Mouse (Mus musculus) 416B (cell line): ENCODE results near the gene 4921504E06Rik.

Experiments used
- DNase-seq: peaks from one replicate; pipeline ENCODE4 v3.0.0; 2011; ENCODE audit warnings: low read depth

Gene 4921504E06Rik

GRCm38 (mm10) chr2:19553821-19554592, at the start of gene 4921504E06Rik:
4921504E06Rik (minus strand) TSS chr2:19553914.
- DNase-seq, result no peak

- DNase-seq, result no peak
Observed at GRCm38 (mm10) chr2:19601386-19601925, 47.7 kb upstream of the 4921504E06Rik start.

DNA sequence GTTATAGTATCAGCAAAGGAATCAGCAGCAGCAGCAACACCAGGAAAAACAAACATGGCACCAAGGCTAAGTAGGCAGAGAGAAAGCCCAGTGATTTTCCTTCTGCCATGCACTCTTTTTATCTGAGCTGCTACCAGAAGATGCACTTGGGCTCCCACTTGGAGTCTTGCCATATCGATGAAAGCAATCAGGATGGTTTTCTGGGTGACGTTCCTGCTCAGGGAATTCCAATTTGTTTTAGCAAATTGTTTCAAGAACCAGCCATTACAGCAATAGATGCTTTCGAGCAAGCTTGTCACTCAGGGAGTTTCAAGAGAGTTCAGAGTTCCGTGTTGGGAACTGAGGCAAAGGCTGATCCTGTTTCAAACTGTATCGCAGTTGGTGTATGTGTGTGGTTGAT, 47.1 kb upstream of the 4921504E06Rik start:
- DNase-seq, result no peak

DNA sequence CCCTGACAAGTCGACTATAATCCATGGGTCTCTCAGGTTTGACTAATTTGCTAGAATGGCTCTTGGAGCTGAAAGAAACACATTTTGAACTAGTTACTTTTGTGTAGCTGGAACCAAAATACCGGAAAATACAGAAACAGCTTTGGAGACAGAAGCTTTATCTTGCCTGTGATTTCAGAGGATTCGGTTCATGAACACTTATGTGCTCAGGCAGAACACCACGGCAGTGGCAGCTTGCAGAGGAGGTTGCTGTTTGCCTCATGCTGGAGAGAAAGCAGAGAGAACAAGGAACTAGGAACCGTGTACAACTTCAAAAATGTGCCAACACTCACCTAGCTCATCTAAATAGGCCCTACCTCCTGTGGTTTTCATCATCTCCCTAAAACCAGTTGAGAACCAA, 46.1 kb upstream of the 4921504E06Rik start:
- DNase-seq, result no peak

GRCm38 (mm10) chr2:19596988-19597387, 43.3 kb upstream of the 4921504E06Rik start:
- no peak for DNase-seq

GRCm38 (mm10) chr2:19596426-19596825, 42.7 kb upstream of the 4921504E06Rik start:
- DNase-seq, result no peak

DNA sequence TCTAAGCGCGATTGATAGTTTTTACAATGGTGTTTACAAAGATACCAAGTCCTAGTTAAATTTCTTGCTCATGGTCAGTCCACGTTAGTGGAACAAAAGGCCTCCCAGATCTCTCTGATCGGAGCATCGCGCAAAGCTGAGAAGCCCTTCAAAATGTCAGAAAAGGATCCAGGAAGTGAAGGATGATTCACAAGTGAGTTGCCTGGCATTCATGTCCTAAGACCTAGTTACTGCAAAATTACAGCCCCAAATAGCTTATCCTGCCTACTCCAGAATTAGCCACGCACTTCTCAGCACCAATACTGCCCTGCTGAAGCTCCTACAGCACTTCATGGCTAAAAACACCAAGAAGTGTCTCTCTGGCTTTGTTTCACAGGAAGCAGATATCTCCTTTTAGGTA, 41.1 kb upstream of the 4921504E06Rik start:
- no peak for DNase-seq

- DNase-seq, result no peak
Observed at GRCm38 (mm10) chr2:19579846-19580245, 26.1 kb upstream of the 4921504E06Rik start.

DNA sequence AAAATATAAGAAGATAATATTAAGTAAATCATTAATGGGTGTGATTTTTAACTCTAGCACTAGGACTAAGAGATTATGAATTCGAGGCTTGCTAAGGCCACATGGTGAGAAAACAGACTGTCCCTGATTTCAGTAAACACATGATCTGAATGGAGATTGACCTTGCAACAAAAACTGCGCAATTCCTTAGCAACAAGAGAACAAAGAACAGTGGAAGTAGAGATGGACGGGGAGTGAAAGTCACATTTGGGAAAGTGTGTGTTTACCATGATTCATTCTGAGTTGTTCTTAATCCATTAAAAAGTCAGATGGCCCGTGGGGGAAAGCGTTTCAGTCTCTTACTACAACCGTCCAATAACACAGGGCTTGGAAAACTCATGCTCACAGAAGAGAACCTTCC, 25.5 kb upstream of the 4921504E06Rik start:
- DNase-seq, result no peak

DNA sequence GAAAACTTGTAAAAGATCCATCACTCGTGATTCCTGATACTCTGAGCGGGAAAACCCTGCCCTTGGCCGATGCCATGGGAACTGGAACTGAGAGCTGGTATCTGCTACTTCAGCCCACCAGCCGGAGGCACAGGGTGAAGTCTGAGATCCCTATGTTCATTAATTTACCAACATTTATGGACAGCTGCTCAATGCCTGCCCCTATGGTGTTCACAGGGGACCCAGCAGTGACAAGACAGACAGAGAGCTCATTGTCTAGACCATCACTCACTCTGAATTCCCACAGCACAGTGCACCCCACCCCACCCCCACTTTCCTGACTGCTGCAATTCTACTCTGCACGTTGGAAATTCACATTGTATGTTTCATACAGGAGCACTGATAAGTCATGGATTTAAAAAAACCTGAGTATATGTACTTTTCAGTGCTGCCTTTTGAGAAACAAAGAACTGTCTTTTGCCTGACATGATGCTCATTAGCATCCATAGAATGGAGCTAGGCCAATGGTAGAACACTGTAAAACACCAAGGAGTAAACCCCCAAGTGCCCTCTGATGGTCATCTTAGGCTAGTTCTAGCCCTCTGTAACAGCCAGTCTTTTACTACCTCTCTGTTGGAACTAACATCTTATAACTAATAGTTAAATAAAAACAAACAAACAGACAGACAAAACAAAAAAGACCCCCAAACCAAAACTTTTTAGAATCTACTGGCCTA, 8.6 kb upstream of the 4921504E06Rik start:
- no peak for DNase-seq

DNA sequence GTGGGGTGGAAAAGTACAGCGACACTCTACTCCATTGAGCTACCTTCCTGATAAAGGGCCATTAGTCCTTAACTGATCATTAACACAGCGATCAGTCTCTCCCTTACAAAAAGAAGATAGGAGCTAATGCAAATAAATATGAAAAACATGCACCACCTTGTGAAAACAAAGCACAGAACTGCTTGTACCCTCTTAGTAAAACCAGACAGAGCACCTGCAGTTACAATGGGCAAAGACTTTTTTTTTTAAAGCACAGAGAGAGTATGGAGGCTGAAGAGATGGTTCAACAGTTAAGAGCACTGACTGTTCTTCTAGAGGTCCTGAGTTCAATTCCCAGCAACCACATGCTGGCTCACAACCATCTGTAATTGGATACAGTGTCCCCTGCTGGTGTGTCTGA, 6.9 kb upstream of the 4921504E06Rik start:
- DNase-seq, result no peak

DNA sequence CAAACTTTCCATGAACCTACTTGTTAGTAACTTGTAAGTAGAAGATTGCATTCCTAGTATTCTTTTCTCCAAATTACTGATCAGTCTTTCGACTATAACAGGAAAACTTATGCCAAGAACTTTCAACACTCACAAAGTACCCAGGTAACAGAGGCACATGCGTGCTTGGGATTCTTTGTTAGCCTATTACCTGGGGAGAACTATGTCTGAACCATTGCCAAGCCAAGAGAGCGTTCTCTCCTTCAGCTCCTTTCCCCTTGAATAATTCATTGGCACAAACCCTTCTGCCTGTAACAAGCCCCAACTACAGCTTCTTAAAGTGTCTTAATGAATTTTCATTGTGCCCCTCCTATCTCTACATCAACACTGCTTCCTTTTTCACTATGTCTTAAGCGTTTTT, 6.4 kb upstream of the 4921504E06Rik start:
- no peak for DNase-seq

DNA sequence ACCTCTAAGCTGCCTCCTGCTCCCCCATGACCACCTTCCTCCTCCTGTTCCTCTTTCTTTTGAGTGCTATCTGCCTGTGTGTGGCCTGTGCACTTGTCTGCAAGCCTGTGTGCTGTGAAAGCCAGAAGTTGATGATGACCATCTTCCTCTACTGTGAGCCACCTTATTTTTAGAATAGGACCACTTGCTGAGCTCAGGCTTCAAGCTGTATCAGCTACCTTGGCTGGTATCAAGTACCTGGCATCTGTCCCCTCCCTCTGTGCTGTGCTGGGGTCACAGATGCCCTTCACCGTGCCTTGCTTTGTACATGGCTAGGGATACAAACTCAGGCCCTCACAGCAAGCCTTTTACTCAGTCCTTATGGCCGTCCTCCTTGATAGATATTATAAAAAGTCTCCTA, 2.3 kb downstream of the 4921504E06Rik start:
- no peak for DNase-seq

- peak; percentile 5 for DNase-seq
Observed at GRCm38 (mm10) chr2:19540906-19541305, 12.8 kb downstream of the 4921504E06Rik start.

GRCm38 (mm10) chr2:19529428-19529827, 24.3 kb downstream of the 4921504E06Rik start:
- DNase-seq, result no peak

DNA sequence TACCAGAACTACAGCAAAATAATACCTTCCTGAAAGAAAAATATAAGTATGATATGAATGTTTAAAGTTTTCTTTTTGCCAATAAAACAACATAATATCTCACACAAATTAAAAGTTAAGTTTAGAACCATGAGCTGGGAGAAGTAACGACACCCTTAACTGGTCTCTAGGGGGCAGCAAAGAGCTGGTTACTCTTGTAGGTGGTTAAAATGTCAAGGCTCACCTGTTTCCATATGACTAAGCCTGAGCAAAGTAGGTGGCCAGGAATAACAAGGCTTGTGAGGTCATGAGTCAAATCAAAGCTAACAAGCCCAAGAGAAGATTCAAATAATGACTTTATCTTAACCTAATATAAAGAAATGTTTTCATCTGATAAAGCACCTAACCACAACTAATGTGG, 24.9 kb downstream of the 4921504E06Rik start:
- peak; percentile 57 for DNase-seq

DNA sequence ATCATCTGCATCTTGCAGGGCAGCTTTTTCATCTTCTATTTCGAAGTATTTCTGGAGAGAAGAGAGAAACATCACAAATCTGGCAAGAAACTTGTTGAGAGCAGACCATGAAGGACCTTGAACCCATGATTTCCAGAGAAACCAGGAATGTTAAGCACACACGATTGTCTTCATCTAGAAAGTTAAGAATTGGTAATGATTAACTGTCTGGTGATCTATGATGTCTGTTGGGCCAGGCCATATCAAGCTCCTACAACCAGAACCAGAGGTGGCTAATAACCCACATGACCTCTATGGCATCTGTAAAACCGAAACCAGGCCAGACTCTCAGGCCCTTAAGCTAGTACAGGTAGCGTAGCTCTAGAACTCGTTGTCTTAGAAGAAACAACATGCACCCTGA, 29.6 kb downstream of the 4921504E06Rik start:
- no peak for DNase-seq

- peak; percentile 4 for DNase-seq
Observed at GRCm38 (mm10) chr2:19521662-19522061, 32.1 kb downstream of the 4921504E06Rik start.

DNA sequence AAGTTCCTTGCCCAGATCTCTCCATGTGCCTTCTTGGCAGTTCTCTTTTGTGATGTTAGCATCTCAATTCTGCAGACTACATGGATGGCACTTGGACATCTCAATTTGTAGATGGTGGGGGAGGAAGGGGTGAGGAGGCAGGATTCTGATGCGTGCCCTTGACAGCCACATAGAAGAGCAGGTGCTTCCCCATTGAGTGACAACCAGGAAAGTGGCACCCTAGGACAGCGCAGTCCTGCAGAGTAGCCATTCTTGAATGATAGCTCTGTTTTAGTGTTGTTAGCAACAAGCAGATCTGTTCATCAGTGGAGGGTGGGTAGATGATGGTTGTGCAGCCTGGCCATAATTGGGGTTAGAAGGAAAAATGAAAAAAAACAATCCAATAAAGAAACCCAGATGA, 33.1 kb downstream of the 4921504E06Rik start:
- DNase-seq, result no peak

GRCm38 (mm10) chr2:19519768-19520167, 33.9 kb downstream of the 4921504E06Rik start:
- peak; percentile 41 for DNase-seq

DNA sequence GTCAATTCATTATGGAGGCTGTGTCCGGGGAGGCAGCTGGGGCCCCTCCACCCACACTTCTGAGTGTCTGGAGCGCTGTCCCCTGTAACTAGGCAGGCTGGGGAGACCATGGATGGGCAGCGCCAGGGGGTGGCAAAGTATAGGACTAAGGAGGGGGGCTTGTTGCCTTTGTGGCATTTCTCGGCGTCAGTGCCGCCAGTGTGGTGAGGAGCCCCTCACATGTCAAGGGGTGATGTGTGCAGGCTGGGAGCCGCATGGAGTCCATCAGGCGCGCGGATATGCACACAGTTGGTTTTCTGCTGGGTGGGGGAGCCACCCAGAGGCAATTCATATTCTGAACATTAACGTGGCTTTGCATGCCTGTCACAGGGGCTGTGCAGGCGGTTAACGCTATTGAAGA, 35.8 kb downstream of the 4921504E06Rik start:
- no peak for DNase-seq

- DNase-seq, result no peak
Observed at GRCm38 (mm10) chr2:19512381-19512780, 41.3 kb downstream of the 4921504E06Rik start.

DNA sequence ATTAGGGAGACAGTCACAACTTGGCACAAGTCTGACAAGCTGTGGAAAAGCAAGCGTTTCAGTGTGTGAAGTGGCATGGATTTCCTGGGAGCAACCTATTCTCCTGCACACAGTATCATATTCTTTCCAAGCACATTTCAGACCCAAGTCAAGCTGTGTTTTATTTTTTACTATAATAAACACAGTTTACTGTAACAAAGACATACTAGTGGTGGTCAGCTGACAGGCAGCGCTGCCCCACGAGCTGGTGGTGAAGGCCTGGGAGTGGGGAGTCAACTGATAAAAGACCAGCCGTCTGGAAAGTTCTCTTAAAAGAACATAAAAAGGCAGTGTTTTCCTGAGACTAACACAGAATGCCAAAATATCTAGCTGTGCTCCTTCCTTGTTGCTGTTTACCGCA, 42.7 kb downstream of the 4921504E06Rik start:
- DNase-seq, result no peak
